ENCODE assay signal across 24 mouse cellular contexts in genomic region chr14:119670836-119671587, GRCm38 (mm10).
A peak's percentile ranks its signal among the peaks of the same experiment; 100 is the strongest.
DNase-seq lines count a peak whose midpoint lies in the region; ATAC-seq lines count a peak whose summit lies in the region.
"Had no signal": no experiment of that assay in that cellular context is flagged by ENCODE, and none has a peak within 500 bp of the region (broad histone marks: within the 10 kb centered on the region; RNA-seq: fewer than 3 reads in every experiment).

No protein-coding gene starts in this region.

- 74% methylated on average over 16 of the region's 16 CpGs for WGBS in forebrain, embryonic 16.5 days

- H3K4me3 ChIP-seq in megakaryocyte, embryonic 14.5 days (replicated peaks), result peak overlapping the region; percentile 33
- H3K4me3 ChIP-seq in forebrain, embryonic 16.5 days (replicated peaks; ENCODE audit: low read length), result no peak overlapping the region
- H3K4me3 ChIP-seq: embryonic facial prominence, embryonic 10.5 days; heart, embryonic 13.5 days; intestine, embryonic 15.5 days; limb, embryonic 13.5 days; liver, embryonic 13.5 days; lung, embryonic 15.5 days; midbrain, embryonic 12.5 days had no signal

- no peaks in the 10 kb centered on the region for H3K27me3 ChIP-seq in megakaryocyte, embryonic 14.5 days (replicated peaks)
- H3K27me3 ChIP-seq in forebrain, embryonic 16.5 days (replicated peaks; ENCODE audit: control insufficient read depth, insufficient read depth, low read length), result no peaks in the 10 kb centered on the region
- H3K27me3 ChIP-seq: heart, embryonic 13.5 days; intestine, embryonic 15.5 days; limb, embryonic 13.5 days; liver, embryonic 13.5 days; lung, embryonic 15.5 days; midbrain, embryonic 12.5 days; Patski had no signal

- H3K27ac ChIP-seq in forebrain, embryonic 16.5 days (ENCODE audit: low read length), result no peak overlapping the region
- H3K27ac ChIP-seq: embryonic facial prominence, embryonic 10.5 days; heart, embryonic 13.5 days; hindbrain, embryonic 14.5 days; intestine, embryonic 15.5 days; limb, embryonic 13.5 days; liver, embryonic 13.5 days; lung, embryonic 15.5 days; macrophage; midbrain, embryonic 12.5 days had no signal

- peaks cover 53% of the 10 kb centered on the region for H3K9me3 ChIP-seq in megakaryocyte, embryonic 14.5 days
- H3K9me3 ChIP-seq in forebrain, embryonic 16.5 days (ENCODE audit: control insufficient read depth, low read length), result no peaks in the 10 kb centered on the region
- H3K9me3 ChIP-seq: embryonic facial prominence, embryonic 10.5 days; heart, embryonic 13.5 days; intestine, embryonic 15.5 days; limb, embryonic 13.5 days; lung, embryonic 15.5 days; midbrain, embryonic 12.5 days had no signal

- no peaks in the 10 kb centered on the region for H3K36me3 ChIP-seq in megakaryocyte, embryonic 14.5 days (replicated peaks; ENCODE audit: low read length)
- H3K36me3 ChIP-seq in forebrain, embryonic 16.5 days (ENCODE audit: control insufficient read depth, insufficient read depth), result no peaks in the 10 kb centered on the region
- H3K36me3 ChIP-seq: embryonic facial prominence, embryonic 10.5 days; heart, embryonic 13.5 days; intestine, embryonic 15.5 days; limb, embryonic 13.5 days; liver, embryonic 13.5 days; lung, embryonic 15.5 days; midbrain, embryonic 12.5 days had no signal

- DNase-seq in cerebellum, postnatal 14 days, result peak; percentile 13 to 39
- no peak for DNase-seq in cerebellum, postnatal 36 days
- peak; percentile 35 for DNase-seq in layer of hippocampus, adult 9-11 months
- no peak for DNase-seq in layer of hippocampus, postnatal 25 days (ENCODE audit: extremely low spot score in 1 of 2, low spot score in 1 of 2)
- no peak for DNase-seq in heart, adult 8-10 months (ENCODE audit: low spot score)
- DNase-seq: adrenal gland, postnatal 10 days; cerebellum, adult 11-12 months; kidney, postnatal 36 days; liver, embryonic 13.5 days; retina, postnatal 1 day; thymus, postnatal 36 days had no signal

- no peaks in the 10 kb centered on the region for H3K4me1 ChIP-seq in megakaryocyte, embryonic 14.5 days
- peaks cover under 1% of the 10 kb centered on the region for H3K4me1 ChIP-seq in forebrain, embryonic 16.5 days (replicated peaks; ENCODE audit: control insufficient read depth, insufficient read depth, low read length)
- H3K4me1 ChIP-seq: embryonic facial prominence, embryonic 10.5 days; heart, embryonic 13.5 days; intestine, embryonic 15.5 days; liver, embryonic 13.5 days; lung, embryonic 15.5 days; midbrain, embryonic 12.5 days had no signal

- no peak for ATAC-seq in megakaryocyte, adult 5-6 weeks (ENCODE audit: poor library complexity, severe bottlenecking)
- ATAC-seq in forebrain, embryonic 16.5 days, result peak; percentile 43; the same call in 1 of the 2 replicates
- ATAC-seq: CD4-positive, CD25-positive, alpha-beta regulatory T cell, adult 4 months; intestine, embryonic 15.5 days; Patski had no signal

- no peak overlapping the region for H3K4me2 ChIP-seq in forebrain, embryonic 16.5 days (ENCODE audit: low read length)
- H3K4me2 ChIP-seq: heart, embryonic 13.5 days; hindbrain, embryonic 14.5 days; intestine, embryonic 15.5 days; limb, embryonic 13.5 days; liver, embryonic 13.5 days; lung, embryonic 15.5 days; midbrain, embryonic 12.5 days had no signal

- no peak overlapping the region for H3K9ac ChIP-seq in forebrain, embryonic 16.5 days (replicated peaks; ENCODE audit: low read depth, low read length)
- H3K9ac ChIP-seq: heart, embryonic 13.5 days; hindbrain, embryonic 14.5 days; intestine, embryonic 15.5 days; limb, embryonic 13.5 days; liver, embryonic 13.5 days; lung, embryonic 15.5 days; midbrain, embryonic 12.5 days had no signal

Comparison
In these comparisons a context has a peak if more than half of its experiments do, and no peak if none do; other contexts are left out.
1. DNase-seq: peak in cerebellum, postnatal 14 days (2 of 2) and layer of hippocampus, adult 9-11 months (single experiment); none in cerebellum, postnatal 36 days (0 of 2), layer of hippocampus, postnatal 25 days (0 of 2) and heart, adult 8-10 months (single experiment).